Mouse (Mus musculus): ENCODE data around the gene Chst14.
A peak's percentile ranks its signal among the peaks of the same experiment; 100 is the strongest.

The Chst14 gene

DNA sequence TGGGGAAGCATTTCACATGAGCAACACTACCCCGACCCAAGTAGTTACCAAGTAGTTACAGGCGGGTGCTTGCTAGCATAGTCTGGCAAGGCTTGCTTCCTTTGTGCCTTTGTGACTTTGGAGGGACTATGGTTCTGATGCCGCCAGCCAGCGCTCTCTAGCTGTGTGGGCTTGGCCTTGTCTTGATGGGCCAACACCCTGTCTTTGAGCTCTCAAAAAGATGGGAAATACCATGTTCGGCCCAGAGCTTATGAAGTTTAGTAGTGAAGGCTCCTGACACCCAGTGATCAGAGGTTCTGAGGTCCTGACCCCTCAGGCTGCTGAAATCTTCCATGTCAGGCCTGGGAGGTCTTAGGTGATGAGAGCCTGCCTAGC lies 20.2 kb upstream of the Chst14 start:
- no peak for DNase-seq

DNA sequence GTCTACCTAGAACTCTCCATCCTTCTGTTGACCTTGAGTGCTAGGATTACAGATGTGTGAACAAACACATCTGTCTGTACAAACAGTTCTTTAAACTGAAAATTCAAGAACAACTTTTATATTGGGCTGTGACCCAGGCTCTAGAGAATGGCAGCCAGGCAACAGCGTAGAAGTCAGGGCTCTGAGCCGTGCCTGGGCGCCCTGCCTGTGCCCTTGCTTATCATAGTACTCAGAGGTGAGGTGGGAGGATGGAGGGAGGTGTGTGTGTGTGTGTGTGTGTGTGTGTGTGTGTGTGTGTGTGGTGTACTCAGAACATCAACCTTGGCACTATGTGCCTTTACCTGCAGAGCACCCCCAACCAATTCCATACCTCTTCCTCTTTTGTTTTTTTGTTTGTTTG lies 18.5 kb upstream of the Chst14 start:
- DNase-seq = no peak

- DNase-seq = no peak
Measured at GRCm38 (mm10) chr2:118909151-118909550, 17.1 kb upstream of the Chst14 start.

DNA sequence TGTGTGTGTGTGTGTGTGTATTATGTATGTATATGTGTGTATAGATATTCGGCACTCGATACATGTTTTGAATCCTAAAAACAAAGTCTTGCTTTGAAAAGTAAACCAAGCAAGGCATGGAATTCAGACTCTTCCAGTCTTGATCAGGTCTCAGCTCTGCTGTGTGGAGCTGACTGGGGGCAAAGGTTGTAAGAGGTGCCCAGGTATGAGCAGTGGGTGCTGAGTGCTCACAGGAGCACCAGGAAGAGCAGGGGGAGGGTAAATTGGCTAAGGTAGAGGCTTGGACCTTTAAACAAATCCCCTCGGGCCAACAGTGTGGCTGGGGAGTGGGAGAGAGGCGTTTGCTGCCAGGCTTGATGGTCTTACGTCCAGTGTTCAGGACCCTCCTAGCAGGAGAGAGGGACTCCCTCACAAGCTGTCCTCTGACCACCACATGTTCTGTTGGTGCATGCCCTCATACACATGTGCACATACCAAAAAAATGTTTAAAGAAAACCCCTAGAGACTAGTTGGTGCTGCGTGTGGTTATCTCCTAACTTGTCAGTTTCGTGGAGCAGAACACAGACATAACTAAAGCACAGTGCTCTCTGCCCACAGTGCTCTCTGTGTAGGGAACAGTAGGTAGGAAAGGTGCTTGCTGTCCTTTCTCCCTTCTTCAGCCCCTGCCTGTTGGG lies 15.6 kb upstream of the Chst14 start:
- DNase-seq = no peak

DNA sequence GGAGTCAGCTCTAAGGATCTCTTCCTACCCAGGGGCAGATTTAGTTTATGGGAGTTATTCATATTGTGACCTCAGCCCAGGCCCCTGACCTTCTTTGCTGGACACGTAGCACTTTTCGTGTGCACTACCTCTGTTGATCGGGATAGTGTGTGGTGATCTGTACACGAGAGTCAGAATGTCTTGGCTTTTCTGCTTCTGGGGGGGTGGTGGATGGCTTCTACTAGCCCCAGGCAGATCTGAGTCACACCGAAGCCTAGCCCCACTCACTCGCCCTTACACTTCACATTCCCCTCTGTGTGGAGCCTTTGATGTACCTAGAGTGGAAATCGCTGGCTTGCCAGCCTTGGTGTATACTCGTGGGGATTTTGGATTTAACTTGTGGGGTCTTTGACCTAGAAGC lies 13.6 kb upstream of the Chst14 start:
- DNase-seq = no peak

DNA sequence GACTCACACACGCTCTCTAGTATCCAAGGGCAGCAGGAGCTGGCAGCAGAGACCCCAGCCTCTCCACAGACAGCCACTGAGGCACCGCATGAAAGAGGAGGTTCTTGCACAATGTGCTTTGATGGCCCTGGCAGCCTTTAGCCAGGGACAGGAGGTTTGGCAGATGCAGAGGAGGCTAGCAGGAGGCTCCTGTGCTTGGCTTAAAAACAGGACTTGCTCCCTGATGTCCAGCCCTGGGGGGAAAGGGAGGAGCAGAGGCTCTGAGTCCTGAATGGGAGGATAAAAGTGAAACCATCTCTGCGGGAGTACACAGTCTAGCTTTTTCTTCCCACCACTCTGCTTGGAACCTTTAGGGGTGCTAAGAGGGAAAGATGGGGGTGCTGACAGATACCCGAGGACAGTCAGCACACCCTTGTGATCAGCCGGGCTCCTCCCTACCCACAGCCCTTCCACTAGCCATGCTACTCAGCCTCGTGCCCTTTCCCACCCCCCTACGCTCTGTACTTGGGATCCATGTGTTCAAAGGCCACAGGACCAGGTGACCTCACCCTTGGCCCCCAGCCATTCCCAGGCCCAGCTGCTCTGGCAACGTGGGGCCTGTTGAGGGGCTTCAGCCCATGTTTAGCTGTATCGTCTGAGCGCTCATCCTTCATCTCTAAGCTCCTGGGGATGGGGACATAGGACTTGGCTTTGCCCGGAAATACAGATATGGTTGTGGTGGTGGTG lies 12.6 kb upstream of the Chst14 start:
- DNase-seq = peak; percentile 93

GRCm38 (mm10) chr2:118914685-118915084 lies 11.6 kb upstream of the Chst14 start:
- no peak for DNase-seq

- no peak for DNase-seq
Measured at GRCm38 (mm10) chr2:118916436-118916835, 9.9 kb upstream of the Chst14 start.

GRCm38 (mm10) chr2:118918543-118918942 lies 7.8 kb upstream of the Chst14 start:
- DNase-seq = no peak

GRCm38 (mm10) chr2:118920428-118920827 lies 5.9 kb upstream of the Chst14 start:
- peak; percentile 85 for DNase-seq

- no peak for DNase-seq
Measured at GRCm38 (mm10) chr2:118925952-118926351, 344 bp upstream of the Chst14 start.

DNA sequence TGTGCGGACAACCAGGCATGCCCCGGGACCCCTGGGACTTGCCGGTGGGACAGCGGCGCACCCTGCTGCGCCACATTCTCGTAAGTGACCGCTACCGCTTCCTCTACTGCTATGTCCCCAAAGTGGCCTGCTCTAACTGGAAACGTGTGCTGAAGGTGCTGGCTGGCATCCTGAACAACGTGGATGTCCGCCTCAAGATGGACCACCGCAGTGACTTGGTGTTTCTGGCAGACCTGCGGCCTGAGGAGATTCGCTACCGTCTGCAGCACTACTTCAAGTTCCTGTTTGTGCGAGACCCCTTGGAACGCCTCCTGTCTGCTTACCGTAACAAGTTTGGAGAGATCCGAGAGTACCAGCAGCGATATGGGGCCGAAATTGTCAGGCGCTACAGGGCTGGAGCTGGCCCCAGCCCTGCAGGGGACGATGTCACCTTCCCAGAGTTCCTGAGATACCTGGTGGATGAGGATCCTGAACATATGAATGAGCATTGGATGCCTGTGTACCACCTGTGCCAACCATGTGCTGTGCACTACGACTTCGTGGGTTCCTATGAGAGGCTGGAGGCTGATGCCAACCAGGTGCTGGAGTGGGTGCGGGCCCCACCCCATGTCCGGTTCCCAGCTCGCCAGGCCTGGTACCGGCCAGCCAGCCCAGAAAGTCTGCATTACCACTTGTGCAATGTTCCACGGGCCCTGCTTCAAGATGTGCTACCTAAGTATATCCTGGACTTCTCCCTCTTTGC lies 873 bp downstream of the Chst14 start:
- DNase-seq = peak; percentile 92

- DNase-seq = no peak
Measured at GRCm38 (mm10) chr2:118941341-118941740, 15.0 kb downstream of the Chst14 start.

GRCm38 (mm10) chr2:118943232-118943631 lies 16.9 kb downstream of the Chst14 start:
- DNase-seq = no peak

DNA sequence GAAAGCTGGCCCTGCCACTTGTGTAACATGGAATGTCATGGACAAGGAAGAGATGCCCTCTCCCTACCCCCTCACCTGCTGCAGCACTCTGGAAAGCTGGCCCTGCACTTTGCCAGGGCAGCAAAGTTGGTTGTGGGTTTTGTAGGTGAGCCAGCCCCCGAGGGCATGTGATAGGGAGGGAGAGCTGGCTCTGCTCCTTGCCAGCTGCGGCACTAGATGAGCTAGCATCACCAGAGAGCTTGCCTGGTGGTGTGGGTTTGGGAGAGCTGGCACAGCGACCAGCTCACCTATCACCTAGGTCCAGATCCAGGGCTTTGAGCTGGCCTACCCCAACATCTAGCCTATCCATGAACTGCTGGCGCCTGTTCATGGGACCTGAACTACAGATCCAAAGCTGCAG lies 22.5 kb downstream of the Chst14 start:
- no peak for DNase-seq

GRCm38 (mm10) chr2:118949699-118950098 lies 23.4 kb downstream of the Chst14 start:
- no peak for DNase-seq

- DNase-seq = no peak
Measured at GRCm38 (mm10) chr2:118956497-118956896, 30.2 kb downstream of the Chst14 start.

DNA sequence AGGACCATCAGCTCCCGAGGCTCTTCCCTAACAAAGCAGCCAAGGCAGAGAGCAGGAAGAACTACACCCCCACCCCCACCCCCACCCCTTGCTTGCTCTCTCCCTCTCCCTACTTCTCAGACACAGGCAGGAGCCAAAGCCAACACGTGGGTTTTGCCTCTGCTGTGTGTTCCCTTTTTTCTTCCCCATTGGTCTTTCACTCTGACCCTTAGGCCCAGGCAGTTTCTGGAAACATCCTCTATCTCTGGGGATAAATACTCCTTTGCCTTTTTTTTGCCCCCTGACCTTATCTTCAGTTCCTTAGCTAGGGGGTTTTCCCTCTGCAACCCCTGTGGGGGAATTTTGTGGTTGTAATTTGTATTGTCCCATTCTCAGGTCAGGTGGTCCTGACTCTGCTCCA lies 33.3 kb downstream of the Chst14 start:
- DNase-seq = no peak

- no peak for DNase-seq
Measured at GRCm38 (mm10) chr2:118960413-118960812, 34.1 kb downstream of the Chst14 start.

DNA sequence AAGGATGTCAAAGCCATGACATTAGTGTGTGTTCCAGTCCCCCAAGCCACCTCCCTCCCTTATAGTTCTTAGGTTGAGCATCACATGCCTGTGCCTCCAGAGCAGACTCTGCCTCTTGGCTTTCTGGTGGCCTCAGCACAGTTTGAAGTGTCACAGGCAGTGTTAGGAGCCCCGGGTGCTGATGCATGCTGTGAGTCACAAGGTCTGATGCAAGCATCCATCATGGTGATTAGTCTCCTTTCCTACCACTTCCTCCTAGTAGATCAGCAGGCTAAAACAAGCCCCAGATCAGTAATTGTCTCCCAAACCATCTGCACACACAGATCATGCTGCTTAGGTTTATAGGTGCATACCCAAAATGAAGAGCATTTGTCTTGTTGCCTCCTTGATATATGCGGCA lies 35.2 kb downstream of the Chst14 start:
- no peak for DNase-seq

DNA sequence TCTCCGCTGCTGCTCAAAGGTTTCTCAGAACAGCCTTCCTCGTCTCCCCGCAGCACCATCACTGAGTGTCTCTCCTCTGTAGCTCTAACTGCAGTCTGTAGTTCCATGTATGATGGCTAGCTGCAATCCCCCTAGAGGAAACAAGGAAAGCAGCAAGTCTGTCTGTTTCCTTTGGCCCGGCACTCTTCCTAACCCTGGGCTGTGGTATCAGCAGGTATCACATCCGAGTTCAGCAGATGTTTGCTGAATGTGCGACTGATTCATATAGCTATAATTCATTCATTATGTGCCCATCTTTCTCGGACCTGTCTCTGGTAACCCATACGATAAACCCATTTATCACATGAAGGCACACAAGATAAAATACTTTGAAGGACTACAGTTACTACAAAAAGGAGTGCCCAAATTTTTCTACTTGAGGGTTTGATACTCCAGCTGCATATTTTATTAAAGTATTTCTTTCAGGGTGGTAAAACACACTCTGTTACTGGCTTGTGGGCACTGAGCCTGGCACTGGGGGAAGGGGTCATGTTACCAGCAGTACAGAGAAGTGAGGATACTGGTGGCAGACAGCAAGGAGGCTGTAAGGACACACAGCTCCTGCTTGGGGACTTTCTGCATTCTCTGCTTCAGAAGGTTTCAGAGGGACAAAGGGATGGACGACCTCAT lies 36.8 kb downstream of the Chst14 start:
- no peak for DNase-seq

DNA sequence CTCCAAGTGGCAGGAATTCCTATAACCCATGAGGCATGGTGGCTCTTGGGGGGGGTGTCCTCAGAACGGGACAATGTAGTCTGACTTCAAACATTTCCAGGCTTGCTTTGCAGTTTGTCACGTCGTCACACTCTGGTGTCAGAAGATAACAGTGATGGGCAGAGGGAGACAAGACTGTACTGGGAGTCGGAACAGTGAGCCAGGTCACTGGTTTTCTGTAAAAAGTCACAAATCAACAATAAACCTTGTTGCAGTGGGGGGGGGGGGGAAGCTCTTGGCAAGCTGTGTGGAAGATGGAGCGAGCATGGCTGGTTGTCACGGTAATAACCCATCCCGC lies 37.3 kb downstream of the Chst14 start:
- no peak for DNase-seq

- DNase-seq = no peak
Measured at GRCm38 (mm10) chr2:118969585-118970147, 43.4 kb downstream of the Chst14 start.

Measured in heart, adult 11 months (tissue).